Mouse (Mus musculus) lung, postnatal 36 days (tissue): ENCODE results near the gene Hist1h4f.
"Not testable (repeated sequence)": the region's sequence is repeated elsewhere in the genome, so short reads cannot be mapped to it uniquely, and the experiment has no call there.

ENCODE experiments used
- DNase-seq: peaks from one replicate; pipeline ENCODE4 v3.0.0; 2022; ENCODE audit warnings: mixed read lengths

Hist1h4f gene

GRCm38 (mm10) chr13:23551146-23551834, at the start of gene Hist1h4f:
Hist1h4f (minus strand) TSS chr13:23551648.
- DNase-seq = peak; percentile 92

- peak; percentile 83 for DNase-seq
Measured at GRCm38 (mm10) chr13:23597957-23598356, 46.5 kb upstream of the Hist1h4f start.

- DNase-seq = no peak
Measured at GRCm38 (mm10) chr13:23595622-23596372, 44.3 kb upstream of the Hist1h4f start.

DNA sequence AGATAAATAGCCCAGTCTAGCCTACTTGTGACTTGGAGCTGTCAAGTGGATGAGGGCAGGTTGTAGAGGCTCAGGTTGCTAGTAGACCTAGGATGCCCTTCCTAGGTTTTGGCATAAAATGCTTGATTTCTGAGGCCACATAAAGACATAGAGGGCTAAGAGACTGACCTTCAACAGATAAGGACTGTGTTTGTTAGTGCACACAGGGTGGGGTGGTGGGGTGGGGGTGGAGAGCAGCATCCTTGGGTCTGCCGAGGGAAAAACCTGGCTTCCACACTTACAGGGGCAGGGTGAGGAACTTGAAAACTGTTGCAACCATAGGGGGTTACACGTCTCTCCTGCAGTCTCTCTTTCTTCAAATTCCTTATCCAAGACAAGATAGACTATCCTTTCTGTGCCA, 43.7 kb upstream of the Hist1h4f start:
- no peak for DNase-seq

DNA sequence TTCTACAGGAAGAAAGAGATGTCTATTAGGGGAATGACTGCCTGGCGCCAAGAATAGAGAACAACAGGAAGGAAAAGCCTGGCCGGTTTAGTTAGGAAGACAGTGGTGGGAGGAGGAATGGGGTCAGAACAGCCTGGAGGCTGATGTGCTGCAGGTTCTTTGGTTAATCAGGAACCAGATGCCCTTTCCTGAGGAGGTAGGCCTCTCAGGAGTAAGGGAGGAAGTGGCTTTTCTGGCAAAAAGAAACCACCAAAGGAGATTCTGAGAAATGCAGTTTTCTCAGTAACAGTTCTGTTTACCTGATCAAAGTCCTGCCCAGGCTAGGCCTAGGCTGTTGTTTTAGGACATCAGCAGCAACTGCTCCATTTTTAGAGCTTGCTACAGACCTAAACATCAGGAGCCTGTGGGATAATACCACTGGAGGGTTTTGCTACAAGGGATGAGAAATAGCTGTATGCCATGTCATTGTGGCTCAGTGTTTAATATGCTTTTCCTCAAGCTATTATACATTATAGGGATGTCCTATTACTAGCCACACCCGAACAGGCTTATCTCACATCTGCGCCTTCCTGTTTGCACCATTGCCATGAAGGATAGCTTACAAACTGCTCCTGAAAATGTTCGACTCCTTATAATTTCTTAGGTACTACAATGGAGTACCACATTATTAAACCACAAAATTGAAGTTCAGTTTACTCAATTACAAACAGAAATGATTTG, 41.8 kb upstream of the Hist1h4f start:
- peak; percentile 49 for DNase-seq

GRCm38 (mm10) chr13:23592614-23593013, 41.2 kb upstream of the Hist1h4f start:
- no peak for DNase-seq

GRCm38 (mm10) chr13:23591886-23592285, 40.4 kb upstream of the Hist1h4f start:
- not testable (repeated sequence) for DNase-seq

- DNase-seq = no peak
Measured at GRCm38 (mm10) chr13:23591206-23591605, 39.8 kb upstream of the Hist1h4f start.

- no peak for DNase-seq
Measured at GRCm38 (mm10) chr13:23586940-23587225, 35.4 kb upstream of the Hist1h4f start.

- no peak for DNase-seq
Measured at GRCm38 (mm10) chr13:23586099-23586939, 34.9 kb upstream of the Hist1h4f start.

- peak; percentile 88 for DNase-seq
Measured at GRCm38 (mm10) chr13:23585442-23586098, 34.1 kb upstream of the Hist1h4f start.

- peak; percentile 89 for DNase-seq
Measured at GRCm38 (mm10) chr13:23585029-23585441, 33.6 kb upstream of the Hist1h4f start.

DNA sequence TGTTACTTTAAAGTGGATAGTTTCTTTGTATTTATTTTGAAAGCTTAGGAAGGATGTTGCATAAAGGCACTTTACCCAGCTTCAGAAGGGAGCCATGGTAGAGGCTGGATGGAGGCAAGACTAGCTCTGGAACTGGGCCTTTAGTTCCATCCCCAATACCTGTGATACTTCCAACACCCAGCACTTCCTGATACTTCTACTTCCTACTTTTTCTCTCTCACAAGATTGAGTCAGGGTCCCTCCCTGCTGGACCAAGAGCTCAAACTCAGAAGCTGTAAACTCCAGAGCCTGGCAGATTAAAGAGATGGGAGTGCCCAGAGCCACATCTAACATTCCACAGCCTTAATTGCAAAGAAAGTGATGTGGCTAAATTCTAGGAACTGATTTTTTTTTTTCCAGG, 32.9 kb upstream of the Hist1h4f start:
- no peak for DNase-seq

- DNase-seq = no peak
Measured at GRCm38 (mm10) chr13:23583387-23584068, 32.1 kb upstream of the Hist1h4f start.

GRCm38 (mm10) chr13:23582219-23583056, 31.0 kb upstream of the Hist1h4f start:
- DNase-seq = no peak

DNA sequence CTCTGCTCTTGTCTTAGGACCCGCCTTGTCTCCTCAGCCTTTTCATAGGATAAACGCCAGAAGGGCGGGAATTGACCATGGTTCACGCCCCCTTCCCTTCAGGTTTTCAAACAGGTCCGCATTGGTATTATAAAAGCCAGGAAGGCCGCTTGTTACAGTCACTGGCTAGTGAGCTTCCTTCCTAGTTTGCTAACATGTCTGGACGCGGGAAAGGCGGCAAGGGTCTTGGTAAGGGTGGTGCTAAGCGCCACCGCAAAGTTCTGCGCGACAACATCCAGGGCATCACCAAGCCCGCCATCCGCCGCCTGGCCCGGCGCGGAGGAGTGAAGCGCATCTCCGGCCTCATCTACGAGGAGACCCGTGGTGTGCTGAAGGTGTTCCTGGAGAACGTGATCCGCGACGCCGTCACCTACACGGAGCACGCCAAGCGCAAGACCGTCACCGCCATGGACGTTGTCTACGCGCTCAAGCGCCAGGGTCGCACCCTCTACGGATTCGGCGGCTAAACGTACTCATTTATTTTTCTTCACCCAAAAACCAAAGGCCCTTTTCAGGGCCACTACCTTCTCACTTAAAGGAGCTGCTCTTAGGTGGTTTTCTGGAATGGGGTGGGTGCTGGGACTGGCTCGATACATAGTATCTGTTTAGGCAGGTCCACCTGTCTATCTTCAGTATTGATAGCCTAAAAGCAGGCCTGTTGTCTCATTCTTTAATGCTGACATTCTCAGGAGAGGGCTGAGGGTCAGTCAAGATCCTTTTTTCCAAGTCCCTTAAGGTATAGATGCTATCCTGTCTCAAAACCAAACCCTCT, 30.2 kb upstream of the Hist1h4f start, which contains the start of gene Hist1h4d:
Gene Hist1h4d, plus strand, starts transcription at position 191 of the 811 bp plus-strand sequence.
- DNase-seq = peak; percentile 100

GRCm38 (mm10) chr13:23577835-23578234, 26.4 kb upstream of the Hist1h4f start:
- no peak for DNase-seq

DNA sequence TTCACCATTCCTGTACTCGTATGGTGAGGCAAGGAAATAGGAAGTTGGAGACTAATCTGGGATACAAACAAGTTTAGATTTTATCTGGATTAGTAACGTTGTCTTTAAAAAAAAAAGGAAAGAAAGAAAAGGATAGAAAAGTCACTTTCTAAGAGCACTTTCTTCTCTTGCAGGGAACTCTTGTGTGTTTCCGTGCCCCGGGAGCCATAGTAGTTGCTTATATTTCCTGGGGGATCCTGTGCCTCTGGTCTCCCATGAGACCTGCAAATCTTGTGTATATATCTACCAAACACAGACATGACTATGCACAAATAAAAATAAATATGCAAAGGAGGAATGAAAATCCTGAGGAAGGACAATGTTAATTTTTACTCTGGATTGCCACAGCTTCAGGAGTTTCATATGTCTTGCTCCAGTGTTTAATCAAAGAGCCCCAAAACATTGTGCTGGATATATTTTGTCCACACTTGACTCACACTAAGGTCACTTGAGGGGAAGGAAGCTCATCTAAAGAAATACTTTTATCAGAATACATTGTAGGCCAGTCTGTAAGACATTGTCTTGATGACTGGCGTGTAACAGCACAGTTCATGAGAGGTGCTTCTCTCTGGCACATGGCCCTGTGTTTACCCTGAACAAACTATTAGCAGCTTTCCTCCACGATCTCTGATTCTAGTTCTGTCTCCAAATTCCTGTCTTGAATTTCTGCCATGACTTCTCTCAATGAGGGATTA, 25.6 kb upstream of the Hist1h4f start:
- no peak for DNase-seq

GRCm38 (mm10) chr13:23576351-23576881, 25.0 kb upstream of the Hist1h4f start:
- DNase-seq = no peak
